Mouse (Mus musculus) natural killer cell, adult 2 months (primary cell): ENCODE measurements at regions not wholly inside any gene's neighbourhood (a gene's known extent, or its start where the extent isn't known, plus 50 kb on each side); places are given as distances from the start of the nearest gene placed in this dataset.
"Not testable (repeated sequence)": the region's sequence is repeated elsewhere in the genome, so short reads cannot be mapped to it uniquely, and the experiment has no call there.

Experiments
- DNase-seq, 2 experiments: peaks; one replicate each; pipeline ENCODE4 v3.0.0; 2022; ENCODE audit warnings: low spot score in 2 of 2

DNA sequence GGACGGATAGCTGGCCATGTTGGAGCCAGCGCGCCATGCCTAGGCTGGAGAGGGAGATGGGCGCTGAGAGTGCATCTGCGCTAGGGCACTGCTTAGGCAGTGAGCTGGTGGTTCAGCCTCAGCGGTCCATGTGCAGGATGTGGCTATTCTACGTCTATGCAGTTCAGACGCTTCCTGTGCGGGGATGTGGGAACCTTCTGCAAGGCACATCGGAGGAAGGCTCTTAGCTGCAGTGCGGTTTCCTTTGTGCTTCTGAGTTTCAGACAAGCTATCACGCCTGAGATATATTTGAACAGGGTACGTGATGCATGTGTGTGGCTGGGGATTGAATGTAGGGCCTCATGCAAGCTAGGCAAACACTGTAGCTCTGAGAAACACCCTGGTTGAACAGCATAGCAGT, 54.4 kb upstream of the Lrpprc start:
- peak; percentile 79 to 83 for DNase-seq

DNA sequence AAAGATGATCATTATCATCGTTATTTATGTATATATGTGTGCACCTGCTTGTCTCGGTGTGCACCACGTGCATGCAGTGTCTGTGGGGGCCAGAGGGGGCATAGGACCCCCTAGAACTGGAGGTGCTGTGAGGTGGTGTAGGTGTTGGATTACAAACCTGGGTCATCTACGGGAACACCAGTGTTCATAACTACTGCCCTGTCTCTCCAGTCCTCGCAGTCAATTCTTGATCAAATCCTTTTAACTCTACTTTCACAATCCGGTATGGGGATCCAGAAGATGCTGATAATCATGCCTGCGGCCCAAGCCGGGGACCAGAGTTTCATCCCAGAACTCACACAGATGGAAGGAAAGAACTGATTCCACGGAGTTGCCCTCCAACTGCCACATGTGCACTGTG, 55.6 kb upstream of the Lrpprc start:
- DNase-seq, result no peak

DNA sequence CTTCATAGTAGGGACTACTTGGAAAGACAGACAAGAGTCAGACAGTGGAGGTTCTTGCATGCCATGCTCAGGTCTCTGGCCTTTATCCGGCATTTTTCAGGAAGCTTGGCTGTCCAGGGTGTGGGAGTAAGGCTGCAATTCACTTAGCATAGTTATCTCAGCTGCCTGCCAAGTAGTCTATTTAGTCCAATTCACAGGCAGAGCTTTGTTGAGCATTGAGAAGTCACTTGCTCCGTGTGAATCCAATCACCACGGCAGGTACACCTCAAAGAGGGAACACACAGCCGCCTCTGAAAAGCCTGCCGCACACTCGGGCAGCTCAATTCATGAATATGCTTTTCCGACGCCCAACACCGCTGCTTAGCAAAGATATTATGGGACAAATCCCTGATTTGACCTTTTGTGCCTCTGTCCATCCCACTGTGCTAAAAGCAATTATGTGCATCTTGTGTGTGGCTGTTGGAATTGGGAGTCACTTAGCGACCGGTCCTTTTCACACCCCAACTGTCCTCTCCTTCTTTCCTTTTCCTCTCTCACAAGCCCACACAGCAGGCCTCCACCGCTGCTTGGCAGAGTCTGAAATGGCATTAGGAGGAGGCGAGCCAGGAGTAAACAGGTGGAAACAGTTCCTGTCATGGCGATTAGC, 57.9 kb upstream of the Lrpprc start:
- DNase-seq, result no peak

DNA sequence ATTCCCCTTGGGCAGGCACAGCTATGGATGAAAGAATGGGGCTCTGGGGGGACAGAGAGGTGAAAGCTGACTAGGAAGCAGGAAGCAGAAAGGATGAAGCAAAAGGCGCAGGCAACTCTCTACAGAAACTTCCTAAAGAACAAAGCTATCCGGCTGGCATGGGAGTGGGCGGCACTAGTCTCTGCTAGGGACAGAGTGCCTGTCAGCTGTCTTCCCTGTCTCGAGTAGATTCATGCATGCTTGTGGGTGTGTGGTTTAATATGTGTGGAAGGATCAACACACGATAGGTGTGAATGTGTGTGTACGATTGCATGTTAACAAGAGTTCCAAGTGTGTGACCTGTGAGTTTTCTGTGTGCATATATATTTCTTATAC, 58.4 kb upstream of the Lrpprc start:
- no peak for DNase-seq

DNA sequence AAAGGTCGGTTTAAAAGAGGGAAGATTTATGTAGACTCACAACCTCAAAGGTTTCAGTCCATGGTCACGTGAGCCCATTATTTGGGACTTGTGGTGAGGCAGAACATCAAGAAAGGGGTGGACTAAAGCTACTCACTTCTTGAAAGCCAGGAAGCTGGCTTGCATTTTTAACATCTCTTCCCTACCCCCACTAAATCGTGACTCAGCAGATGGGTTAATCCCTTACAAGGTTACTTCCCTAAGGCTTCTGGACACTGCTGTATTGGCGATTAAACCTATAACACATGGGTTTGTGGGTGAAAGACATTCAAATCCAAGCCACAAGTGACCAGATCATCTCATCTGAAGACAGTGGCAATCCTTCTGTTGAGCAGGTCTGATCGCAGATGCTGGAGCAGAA, 59.9 kb upstream of the Lrpprc start:
- no peak for DNase-seq

DNA sequence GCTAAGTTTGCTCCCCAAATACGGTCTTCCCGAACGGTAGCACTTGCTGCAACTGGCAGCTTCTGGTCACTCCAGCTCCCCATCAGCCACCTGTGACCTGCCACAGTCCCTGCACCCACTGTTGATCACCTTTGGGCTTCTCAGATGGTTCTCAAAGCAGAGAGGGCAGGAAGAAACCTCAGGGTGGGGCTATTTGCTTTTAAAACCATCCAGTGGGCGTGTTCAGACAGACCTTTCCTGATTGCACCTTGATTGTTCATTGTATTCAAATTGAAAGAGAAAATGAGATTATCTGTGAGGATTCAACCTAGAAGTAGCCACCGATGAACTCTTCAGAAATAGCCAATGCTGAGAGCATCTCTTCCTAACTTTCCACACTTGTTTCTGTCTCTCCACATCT, 60.3 kb upstream of the Lrpprc start:
- no peak for DNase-seq

DNA sequence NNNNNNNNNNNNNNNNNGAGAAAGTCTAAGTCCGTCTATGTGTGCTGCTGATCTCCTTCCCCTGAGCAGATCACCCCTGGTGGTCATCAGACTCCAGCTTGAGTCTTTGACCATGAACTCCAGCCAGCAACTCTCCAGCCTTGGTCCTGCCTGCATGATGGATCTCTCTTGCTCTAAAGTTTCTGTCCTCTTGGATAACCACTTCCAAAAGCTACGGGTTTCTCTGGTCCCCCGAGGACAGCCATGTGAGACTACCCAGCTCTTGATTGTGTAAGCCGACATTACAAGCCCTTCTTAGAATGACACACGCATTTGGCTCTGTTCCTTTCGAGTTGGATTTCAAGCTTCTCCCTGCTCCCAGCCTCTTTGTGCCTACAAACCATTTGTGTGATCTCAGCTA, 66.4 kb upstream of the Lrpprc start:
- DNase-seq, result no peak

DNA sequence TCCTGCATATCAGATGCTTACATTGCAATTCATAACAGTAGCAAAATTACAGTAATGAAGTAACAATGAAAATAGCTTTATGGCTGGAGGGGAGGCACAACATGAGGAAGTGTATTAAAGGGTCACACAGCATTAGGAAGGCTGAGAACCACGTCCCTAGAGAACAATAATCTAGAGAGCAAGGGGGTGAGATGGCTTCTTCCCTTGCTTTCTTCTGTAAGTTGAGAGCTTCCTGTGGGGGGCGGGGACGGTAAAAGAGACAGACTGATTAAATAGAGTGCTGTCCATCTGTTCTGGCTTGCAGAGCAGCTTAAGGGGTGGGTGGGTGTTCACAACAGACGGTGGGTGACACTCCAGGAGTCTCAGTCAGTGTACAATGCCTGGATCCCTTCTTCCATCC, 68.2 kb upstream of the Lrpprc start:
- no peak for DNase-seq

DNA sequence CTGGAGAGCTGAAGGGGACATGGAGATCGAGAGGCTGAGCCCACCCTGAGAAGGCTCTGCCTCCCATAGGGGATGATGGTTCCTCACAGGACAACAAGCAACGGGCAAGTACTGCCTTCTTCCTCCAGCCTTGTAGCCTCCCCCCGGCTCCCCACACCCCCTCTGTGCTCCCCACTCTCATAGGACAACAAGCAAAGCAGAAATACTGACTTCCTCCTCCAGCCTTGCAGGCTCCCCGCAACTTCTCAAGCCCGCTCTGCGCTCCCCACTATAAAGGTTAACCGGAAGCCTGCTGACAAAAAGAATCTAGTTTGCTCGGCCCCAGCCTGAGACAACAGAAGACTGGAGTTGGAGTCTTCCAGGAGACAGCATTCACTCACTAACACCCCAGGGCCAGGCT, 69.3 kb upstream of the Lrpprc start:
- peak; percentile 26 to 36 for DNase-seq

DNA sequence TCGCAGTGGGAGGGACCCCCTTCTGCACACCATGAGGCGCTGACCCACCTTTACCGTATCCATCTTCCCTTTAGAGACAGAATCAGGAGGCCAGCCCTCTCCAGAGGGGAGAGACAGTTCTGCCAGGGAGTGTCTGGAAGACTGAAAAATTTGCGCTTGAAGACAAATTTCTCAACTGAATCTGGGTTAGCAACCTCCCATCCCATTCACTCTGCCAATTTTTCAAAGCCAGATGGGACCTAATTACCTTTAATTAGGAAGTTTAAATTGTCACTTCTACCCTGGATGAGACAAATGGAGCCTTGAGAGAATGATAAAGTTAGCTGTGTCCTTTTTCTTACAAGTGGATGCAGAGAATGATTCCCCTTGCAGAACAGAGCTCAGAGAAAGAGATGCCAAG, 70.2 kb upstream of the Lrpprc start:
- no peak for DNase-seq

DNA sequence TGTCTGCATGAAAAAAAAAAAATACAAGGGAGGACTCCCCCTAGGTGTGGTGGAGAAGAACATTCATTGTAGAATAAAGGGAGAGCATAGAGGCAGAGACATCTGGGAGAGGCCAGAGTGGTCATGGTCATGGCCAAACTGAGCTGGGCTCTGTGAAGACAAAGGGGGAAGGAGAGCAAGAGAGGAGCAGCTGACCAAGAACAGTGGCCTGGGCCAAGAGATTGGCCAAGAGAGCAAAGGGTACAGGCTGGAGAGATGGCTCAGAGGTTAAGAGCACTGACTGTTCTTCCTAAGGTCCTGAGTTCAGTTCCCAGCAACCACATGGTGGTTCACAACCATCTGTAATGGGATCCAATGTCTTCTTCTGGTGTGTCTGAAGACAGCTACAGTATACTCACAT, 73.6 kb upstream of the Lrpprc start:
- DNase-seq, result not testable (repeated sequence)

DNA sequence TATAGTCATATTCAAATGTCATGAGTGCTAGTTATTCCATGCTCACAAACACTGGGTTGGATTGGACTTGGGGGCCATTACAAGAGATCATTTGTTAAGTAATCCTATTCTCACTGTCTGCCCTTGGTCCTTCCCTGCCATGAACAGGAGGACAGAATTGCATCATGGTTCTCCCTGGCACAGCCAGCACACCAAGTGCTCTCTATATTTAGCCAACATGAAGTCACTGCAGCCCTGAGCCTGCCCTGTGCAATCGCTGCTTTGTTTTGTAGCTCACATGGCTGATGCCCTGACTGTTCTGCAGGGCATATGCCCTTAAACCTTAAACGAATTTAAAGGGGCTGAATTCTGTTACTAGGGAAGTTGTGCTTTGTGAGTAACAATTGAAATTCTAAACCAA, 74.6 kb upstream of the Lrpprc start:
- no peak for DNase-seq

DNA sequence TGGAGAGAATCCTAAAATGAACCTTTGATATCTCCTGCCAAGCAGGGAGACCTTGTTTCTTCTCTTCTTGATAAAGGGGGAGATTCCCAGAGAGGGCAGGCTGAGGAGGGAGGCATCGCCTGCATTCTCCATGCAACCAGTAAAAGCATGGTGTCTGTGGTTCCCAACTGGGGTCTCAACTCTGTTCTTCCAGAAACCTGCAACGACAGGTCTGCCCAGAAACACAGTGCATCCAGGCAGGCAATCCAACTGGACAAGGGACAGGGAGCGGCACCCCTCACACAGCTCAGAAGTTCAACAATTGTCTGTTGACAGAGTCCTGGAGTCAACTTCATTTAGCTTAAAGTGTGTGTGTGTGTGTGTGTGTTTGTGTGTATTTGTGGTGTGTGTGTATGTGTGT, 75.0 kb upstream of the Lrpprc start:
- DNase-seq, result no peak

DNA sequence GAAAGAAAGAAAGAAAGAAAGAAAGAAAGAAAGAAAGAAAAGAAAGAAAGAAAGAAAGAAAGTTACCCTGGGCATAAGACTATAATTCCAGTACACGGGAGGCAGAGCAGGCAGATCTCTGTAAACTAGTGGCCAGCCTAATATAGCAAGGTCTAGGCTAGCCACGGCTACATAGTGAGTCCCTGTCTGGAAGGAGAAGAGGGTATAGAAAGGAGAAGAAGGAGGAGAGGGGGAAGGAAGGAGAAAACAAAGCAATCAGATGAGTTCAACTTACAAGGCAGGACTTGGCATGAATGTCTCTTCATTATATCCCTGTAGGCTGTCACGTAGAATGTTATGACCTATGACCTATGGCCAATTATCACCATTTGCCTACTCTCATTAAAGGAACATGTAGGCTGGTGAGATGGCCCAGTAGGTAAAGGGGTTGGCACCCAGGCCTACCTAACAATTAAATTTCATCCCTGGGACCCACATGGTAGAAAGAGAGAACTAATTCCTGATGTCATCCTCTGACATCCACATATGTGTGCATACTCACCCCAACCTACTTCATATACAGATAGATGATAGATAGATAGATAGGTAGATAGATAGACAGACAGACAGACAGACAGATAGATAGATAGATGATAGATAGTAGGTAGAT, 78.6 kb upstream of the Lrpprc start:
- DNase-seq, result no peak

DNA sequence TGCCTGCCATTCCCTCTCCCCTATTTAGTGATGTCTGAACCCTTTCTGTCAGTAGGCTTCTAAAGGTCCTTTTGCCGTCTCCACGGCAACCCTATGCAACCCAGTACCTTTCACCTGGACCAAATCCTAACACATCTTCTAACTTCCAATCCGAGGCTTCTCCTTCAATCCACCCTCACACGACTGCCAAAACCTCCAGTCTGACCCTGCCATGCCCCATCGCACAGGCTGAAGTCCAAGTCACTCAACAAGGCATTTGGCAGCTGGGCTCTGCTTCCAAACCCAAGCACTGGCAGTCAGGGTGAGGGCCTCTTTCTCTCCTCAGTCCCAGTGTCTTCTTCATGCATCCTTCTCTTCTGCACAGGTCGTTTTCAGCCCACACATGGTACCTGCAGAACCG, 83.0 kb upstream of the Lrpprc start:
- DNase-seq, result no peak

DNA sequence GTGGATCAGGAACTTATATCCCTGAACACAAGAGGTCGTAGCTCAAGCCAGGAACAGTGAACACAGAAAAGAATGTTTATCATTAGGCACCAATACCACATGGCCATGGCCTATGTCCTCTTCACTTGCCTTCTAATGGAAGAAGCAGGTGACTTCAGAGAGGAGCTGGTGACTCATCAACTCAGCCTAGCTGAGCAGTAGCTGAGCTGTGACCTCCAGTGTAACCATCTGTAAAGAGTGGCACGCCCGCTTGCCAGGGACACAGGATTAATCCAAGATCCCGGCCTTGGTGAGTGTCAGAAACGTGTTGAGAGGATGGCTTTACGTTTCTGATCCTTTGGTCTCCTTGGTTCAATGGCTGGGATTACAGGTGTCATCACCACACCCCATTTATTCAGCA, 82.0 kb upstream of the Ppm1b start:
- DNase-seq, result no peak

DNA sequence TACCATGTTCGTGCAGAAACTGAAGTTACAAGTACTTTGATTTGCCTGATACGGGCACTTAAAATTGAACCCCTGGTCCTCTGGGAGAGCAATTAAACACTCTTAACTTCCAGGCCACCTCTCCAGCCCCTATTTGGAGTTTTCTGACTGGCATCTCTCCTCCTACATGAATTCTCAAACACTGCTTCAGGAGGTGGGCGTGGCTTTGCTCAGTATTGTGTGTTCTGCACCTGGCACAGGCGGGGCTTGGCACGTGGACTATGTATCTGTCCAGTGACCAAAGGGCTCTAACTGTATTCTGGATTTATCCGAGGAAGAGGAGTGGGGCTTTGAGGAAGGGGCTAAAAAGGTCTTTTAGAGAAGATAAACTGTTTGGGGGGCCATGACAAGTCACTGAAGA, 81.5 kb upstream of the Ppm1b start:
- no peak for DNase-seq

DNA sequence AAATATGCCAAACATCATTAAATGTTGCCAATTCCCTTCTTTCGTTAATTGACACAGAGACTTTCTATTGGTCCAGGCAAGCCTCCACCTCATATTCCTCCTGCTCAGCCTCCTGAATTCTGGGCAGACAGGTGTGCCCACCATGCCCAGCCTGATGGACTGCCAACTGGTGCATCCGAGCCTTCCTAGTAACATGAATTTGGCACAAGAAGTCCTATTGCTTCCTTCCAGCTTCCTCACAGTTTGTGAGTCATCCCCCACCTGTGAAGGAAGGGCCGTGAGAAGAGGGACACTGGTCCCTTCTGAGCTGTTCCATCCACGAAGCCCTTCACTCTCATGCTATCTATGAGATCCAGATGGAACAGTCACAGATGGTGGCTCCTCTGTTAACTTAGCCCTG, 80.5 kb upstream of the Ppm1b start:
- DNase-seq, result no peak

DNA sequence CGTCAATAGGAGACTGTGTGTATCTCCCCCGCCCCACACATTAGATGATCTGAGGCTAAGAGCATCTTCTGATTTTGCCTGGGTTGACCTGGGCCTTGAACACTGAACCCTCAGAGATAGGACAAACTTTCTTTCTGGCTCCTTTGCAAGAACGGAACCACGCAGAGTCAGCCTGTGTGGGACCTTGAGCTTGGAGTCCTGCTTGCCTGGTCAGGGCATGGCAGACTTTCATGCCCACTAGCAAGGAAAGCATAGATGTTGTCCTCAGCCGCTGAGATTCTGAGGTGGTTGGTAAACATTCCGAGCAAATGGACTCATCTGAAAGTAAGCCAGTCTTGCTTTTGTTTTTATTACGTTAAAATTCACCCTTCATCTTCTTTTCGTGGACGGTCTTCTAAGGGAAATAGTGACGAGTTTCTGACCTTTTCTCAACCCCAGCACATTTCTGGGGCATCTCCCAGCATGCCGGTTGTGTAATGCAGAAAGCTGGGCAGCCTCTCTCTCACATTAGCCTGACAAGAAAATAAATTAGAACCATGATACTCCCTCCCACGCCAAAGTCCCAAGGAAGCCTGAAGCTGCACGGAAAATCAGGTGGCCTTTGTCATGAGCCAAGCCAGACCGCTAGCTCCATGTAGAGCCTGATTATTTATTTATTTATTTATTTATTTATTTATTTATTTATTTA, 79.2 kb upstream of the Ppm1b start:
- no peak for DNase-seq

DNA sequence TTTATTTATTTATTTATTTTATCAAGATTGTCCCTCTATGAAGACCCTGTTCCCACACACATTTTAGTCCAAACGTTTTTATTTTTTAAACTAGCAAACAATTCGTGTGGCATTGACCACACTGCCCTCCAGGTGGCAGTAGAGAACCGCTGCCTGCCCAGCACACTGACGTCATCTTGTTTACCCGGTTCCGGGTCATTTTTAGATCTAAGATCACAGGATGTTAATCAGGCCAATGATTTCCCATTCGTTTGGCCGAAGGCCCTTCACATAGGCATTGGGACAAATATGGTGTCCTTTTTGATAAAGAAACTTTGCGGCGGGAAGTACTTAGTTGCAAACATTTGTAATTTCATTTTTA, 78.7 kb upstream of the Ppm1b start:
- DNase-seq, result peak; percentile 81 to 82

DNA sequence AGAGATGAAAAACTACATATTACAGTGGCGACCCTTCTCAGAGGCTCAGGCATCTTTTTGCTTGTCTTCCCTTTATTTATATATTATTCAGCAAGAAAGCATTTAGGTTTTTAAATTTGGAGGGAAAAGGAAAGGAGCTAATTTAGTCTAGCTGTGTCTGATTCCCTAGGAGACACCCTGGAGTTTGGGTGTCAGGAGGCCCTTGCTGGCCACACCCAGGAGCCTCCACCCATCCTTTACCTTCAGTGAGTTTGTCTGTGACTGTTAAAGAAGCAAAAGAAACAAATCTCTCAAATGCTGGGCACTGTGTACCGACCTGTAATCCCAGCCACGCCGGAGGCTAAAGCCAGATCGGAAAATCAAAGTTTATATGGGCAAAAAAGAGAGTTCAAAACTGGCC, 78.2 kb upstream of the Ppm1b start:
- no peak for DNase-seq

DNA sequence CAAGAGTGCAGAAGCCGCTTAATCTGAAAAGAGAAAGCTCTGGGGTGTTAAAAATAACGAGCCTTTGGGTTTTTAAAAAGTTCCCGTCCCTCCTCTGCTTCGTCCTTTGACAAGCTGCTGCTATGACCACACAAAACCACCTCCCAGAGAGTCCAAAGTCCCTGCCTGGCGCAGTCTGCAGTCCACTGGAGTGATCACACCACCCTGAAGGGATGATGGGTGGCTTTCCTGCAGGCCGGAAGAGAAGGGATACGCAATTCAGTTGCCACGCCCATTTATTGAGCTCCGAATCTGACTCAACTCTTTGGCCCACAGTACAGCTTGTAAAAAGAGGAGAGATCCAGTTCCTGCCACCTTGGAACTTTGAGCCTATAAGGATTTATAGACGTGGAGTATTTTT, 77.4 kb upstream of the Ppm1b start:
- no peak for DNase-seq

DNA sequence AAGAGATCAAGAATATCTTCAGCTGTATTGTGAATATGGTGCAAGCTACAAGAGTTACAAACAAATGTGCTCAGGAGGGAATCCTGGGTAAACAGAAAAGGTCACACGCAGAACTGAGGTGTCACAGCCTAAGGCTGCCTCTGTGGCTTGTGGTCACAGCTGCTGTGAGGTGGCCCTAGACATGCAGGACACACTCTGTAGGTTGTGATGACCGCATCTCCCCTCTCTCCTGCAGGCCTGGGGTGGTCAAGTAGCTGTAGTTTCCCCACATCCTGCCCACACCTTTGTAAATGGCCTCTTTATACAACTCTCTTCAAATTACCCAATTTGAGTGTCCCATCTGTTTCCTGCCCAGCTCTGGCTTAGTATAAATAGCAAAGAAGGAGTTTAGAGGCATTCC, 75.6 kb upstream of the Ppm1b start:
- peak; percentile 82 to 93 for DNase-seq

DNA sequence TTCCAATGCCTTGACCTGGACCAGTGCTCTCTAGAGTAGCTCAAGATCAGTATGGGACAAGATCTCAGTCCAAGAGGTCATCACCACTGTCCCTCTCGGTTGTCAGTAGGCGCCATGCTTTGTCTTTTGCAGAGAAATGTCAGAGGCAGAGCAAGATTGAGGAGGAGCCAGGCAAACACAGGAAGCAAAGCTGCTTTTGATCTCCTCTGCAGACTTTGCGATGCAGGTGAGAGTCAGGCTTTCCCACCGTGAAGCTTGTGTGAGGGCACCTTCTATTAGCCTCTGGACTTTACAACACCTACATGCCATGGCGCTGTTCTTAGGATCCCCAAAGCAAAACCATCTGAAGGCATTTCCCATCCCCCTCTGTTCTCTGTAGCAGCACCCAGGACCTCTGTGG, 68.0 kb upstream of the Ppm1b start:
- no peak for DNase-seq
